Mouse (Mus musculus) kidney, postnatal 36 days (tissue): ENCODE data around the gene Nrxn3.

Experiments
- DNase-seq, 2 experiments: peaks; one replicate each; pipeline ENCODE4 v3.0.0; 2021 to 2022; ENCODE audit warnings: mixed read lengths in 2 of 2

Nrxn3 gene

GRCm38 (mm10) chr12:88939679-88940078, 217.0 kb downstream of the Nrxn3 start:
- DNase-seq: no peak

GRCm38 (mm10) chr12:88944967-88945366, 222.3 kb downstream of the Nrxn3 start:
- DNase-seq: no peak

- no peak for DNase-seq
Observed at GRCm38 (mm10) chr12:88949870-88950269, 227.2 kb downstream of the Nrxn3 start.

GRCm38 (mm10) chr12:88952937-88953600, 230.4 kb downstream of the Nrxn3 start:
- no peak for DNase-seq

- DNase-seq: no peak
Observed at GRCm38 (mm10) chr12:88953801-88954200, 231.1 kb downstream of the Nrxn3 start.

GRCm38 (mm10) chr12:88957431-88957830, 234.8 kb downstream of the Nrxn3 start:
- DNase-seq: peak; percentile 51 to 60

GRCm38 (mm10) chr12:88960817-88961216, 238.1 kb downstream of the Nrxn3 start:
- DNase-seq: no peak

GRCm38 (mm10) chr12:88966329-88966728, 243.7 kb downstream of the Nrxn3 start:
- no peak for DNase-seq

GRCm38 (mm10) chr12:88976621-88977020, 253.9 kb downstream of the Nrxn3 start:
- no peak for DNase-seq

- DNase-seq: peak in 1 of 2 experiments; percentile 1
Observed at GRCm38 (mm10) chr12:88983688-88984330, 261.1 kb downstream of the Nrxn3 start.

GRCm38 (mm10) chr12:88984375-88984774, 261.7 kb downstream of the Nrxn3 start:
- DNase-seq: peak; percentile 2 to 7

- DNase-seq: no peak
Observed at GRCm38 (mm10) chr12:88984804-88985203, 262.1 kb downstream of the Nrxn3 start.

GRCm38 (mm10) chr12:88987046-88987445, 264.4 kb downstream of the Nrxn3 start:
- DNase-seq: no peak

GRCm38 (mm10) chr12:88990753-88991152, 268.1 kb downstream of the Nrxn3 start:
- DNase-seq: no peak

GRCm38 (mm10) chr12:88992141-88992540, 269.5 kb downstream of the Nrxn3 start:
- DNase-seq: peak; percentile 4 to 9

GRCm38 (mm10) chr12:88993788-88994187, 271.1 kb downstream of the Nrxn3 start:
- no peak for DNase-seq

GRCm38 (mm10) chr12:89016436-89016835, 293.8 kb downstream of the Nrxn3 start:
- DNase-seq: no peak

- DNase-seq: no peak
Observed at GRCm38 (mm10) chr12:89025180-89025579, 302.5 kb downstream of the Nrxn3 start.

- peak in 1 of 2 experiments; percentile 3 for DNase-seq
Observed at GRCm38 (mm10) chr12:89035984-89036618, 313.4 kb downstream of the Nrxn3 start.

- DNase-seq: no peak
Observed at GRCm38 (mm10) chr12:89040151-89040550, 317.5 kb downstream of the Nrxn3 start.

- peak in 1 of 2 experiments; percentile 1 for DNase-seq
Observed at GRCm38 (mm10) chr12:89041429-89042107, 318.9 kb downstream of the Nrxn3 start.

- DNase-seq: peak in 1 of 2 experiments; percentile 5
Observed at GRCm38 (mm10) chr12:89049279-89049678, 326.6 kb downstream of the Nrxn3 start.

- DNase-seq: no peak
Observed at GRCm38 (mm10) chr12:89049686-89050085, 327.0 kb downstream of the Nrxn3 start.
